Mouse (Mus musculus) heart, adult 2 months (tissue): ENCODE measurements around the gene Ccdc120. TPM values are rescaled to one million over a fixed set of nuclear protein-coding genes. Genes with fewer than 3 reads are reported as not detected.

ENCODE experiments used
- DNase-seq, 2 experiments: peaks; one replicate each; pipeline ENCODE4 v3.0.0; 2021
- H3K27ac ChIP-seq: fragments of 200-600 bp; 2 replicates; pipeline ENCODE4 v1.8.1; 2022
- H3K27me3 ChIP-seq: fragments of 200-500 bp; 2 replicates; pipeline ENCODE4 v1.6.1; 2012; ENCODE audit warnings: mild to moderate bottlenecking, low read length, inconsistent platforms, mixed read lengths; ENCODE audit not compliant: control insufficient read depth, insufficient read depth
- H3K36me3 ChIP-seq: fragments of 200-500 bp; 2 replicates; pipeline ENCODE4 v1.6.1; 2012; ENCODE audit warnings: low read length, inconsistent platforms; ENCODE audit not compliant: control insufficient read depth, insufficient read depth
- H3K4me1 ChIP-seq: fragments of 200-500 bp; 2 replicates; pipeline ENCODE4 v1.6.1; 2011; ENCODE audit warnings: low read length; ENCODE audit not compliant: control insufficient read depth, insufficient read depth
- H3K4me3 ChIP-seq: fragments of 200-600 bp; 2 replicates; pipeline ENCODE4 v1.8.1; 2022
- H3K79me2 ChIP-seq: fragments of 200-500 bp; replicated peaks from 2 replicates; pipeline ENCODE4 v1.6.1; 2012; ENCODE audit warnings: mild to moderate bottlenecking, inconsistent platforms, low read length, moderate library complexity, mixed read lengths; ENCODE audit not compliant: control insufficient read depth, insufficient read depth
- H3K9ac ChIP-seq: fragments of 200-500 bp; 2 replicates; pipeline ENCODE4 v1.6.1; 2012; ENCODE audit warnings: low read depth, mild to moderate bottlenecking, control low read depth, inconsistent platforms, low read length, mixed read lengths
- CTCF ChIP-seq: fragments of 200-600 bp; IDR thresholded peaks from 2 replicates; pipeline ENCODE4 v1.8.1; 2022; ENCODE audit warnings: antibody characterized with exemption, mild to moderate bottlenecking, moderate library complexity
- EP300 ChIP-seq: fragments of 200-500 bp; IDR thresholded peaks from 2 replicates; pipeline ENCODE4 v1.6.1; 2011; ENCODE audit warnings: low read depth, low read length, control low read depth; ENCODE audit not compliant: insufficient read depth
- POLR2A ChIP-seq: fragments of 200-500 bp; IDR thresholded peaks from 2 replicates; pipeline ENCODE4 v1.6.1; 2011; ENCODE audit warnings: mild to moderate bottlenecking, low read depth, low read length, control low read depth; ENCODE audit not compliant: insufficient read depth
- WGBS: fragments of 180-500 bp; shearing (Covaris S2); methylation state at CpG from one replicate; pipeline ENCODE4 v1.1.7; 2018; 5-methylcytosine and 5-hydroxymethylcytosine counted together
- intact Hi-C: fragments of 180-260 bp; cut with DNase I; formaldehyde crosslinking; loops from one replicate; pipeline ENCODE4 v1.15.1; 2025
- polyA plus RNA-seq: library from polyadenylated mRNA; depleted of rRNA; stranded (reverse); fragments of >200 nt; gene quantifications from 2 replicates; pipeline ENCODE4 v1.2.3, GENCODE M21; 2012; rRNA removed
- total RNA-seq, 2 experiments: library from RNA; stranded (reverse); gene quantifications; 2 replicates each; pipeline ENCODE4 v1.2.3; 2021

Gene Ccdc120
- total and polyA plus RNA-seq, 3 experiments: 0.32 to 2.8 (median 1.1) TPM

- intact Hi-C loops: loop anchor here (2.0 to 5.0 kb wide), 3 partner anchors 48 to 274 kb away; partner anchors contain the start of genes Cacna1f and Ccdc22
- H3K36me3 ChIP-seq: no peaks in the 10 kb centered on the region
- no peak overlapping the region for H3K4me3 ChIP-seq
- DNase-seq: no peak
- TF ChIP-seq CTCF (no peak), EP300 (no peak), POLR2A (no peak)
- WGBS: 37% methylated on average over 6 of the region's 6 CpGs
- no peak overlapping the region for H3K27ac ChIP-seq
- H3K27me3 ChIP-seq: no peaks in the 10 kb centered on the region
- H3K4me1 ChIP-seq: peaks cover 2% of the 10 kb centered on the region; the same call in 1 of the 2 replicates
- H3K79me2 ChIP-seq: no peaks in the 10 kb centered on the region; the same call in 1 of the 2 replicates
- peak overlapping the region; percentile 38; the same call in 1 of the 2 replicates for H3K9ac ChIP-seq
These were observed 54.2 kb downstream of the Ccdc120 start for GRCm38 (mm10) chrX:7696520-7696919.

- Histone ChIP-seq H3K79me2 (no peaks in the 10 kb centered on the region), H3K4me1 (no peaks in the 10 kb centered on the region; the same call in 1 of the 2 replicates), H3K9ac (no peak overlapping the region), H3K4me3 (no peak overlapping the region), H3K27me3 (no peaks in the 10 kb centered on the region), H3K36me3 (no peaks in the 10 kb centered on the region), H3K27ac (no peak overlapping the region)
- intact Hi-C loops: loop anchor here (5.0 kb wide), 1 partner anchor 221 kb away; no protein-coding TSS in a partner anchor
- no peak for DNase-seq
- TF ChIP-seq CTCF (peak; percentile 72), POLR2A (no peak)
- WGBS: 29% methylated on average over 4 of the region's 4 CpGs
These were observed 57.8 kb downstream of the Ccdc120 start for GRCm38 (mm10) chrX:7692862-7693261.

- Histone ChIP-seq H3K4me1 (no peaks in the 10 kb centered on the region; the same call in 1 of the 2 replicates), H3K4me3 (no peak overlapping the region), H3K27me3 (no peaks in the 10 kb centered on the region), H3K79me2 (no peaks in the 10 kb centered on the region), H3K9ac (no peak overlapping the region), H3K27ac (no peak overlapping the region), H3K36me3 (no peaks in the 10 kb centered on the region)
- TF ChIP-seq EP300 (no peak), POLR2A (no peak), CTCF (no peak)
- intact Hi-C loops: loop anchor here (5.0 kb wide), 1 partner anchor 218 kb away; no protein-coding TSS in a partner anchor
- DNase-seq: no peak
- 72% methylated on average over 3 of the region's 3 CpGs for WGBS
These were observed 60.2 kb downstream of the Ccdc120 start for GRCm38 (mm10) chrX:7690486-7690885.

- WGBS: 83% methylated on average over 2 of the region's 2 CpGs
- no peaks in the 10 kb centered on the region for H3K27me3 ChIP-seq
- TF ChIP-seq CTCF: no peak
- TF ChIP-seq EP300: no peak
- no peak for TF ChIP-seq POLR2A
- no peaks in the 10 kb centered on the region for H3K36me3 ChIP-seq
- no peak overlapping the region for H3K9ac ChIP-seq
- H3K4me3 ChIP-seq: no peak overlapping the region
- H3K79me2 ChIP-seq: no peaks in the 10 kb centered on the region
- H3K27ac ChIP-seq: no peak overlapping the region
- no peaks in the 10 kb centered on the region; the same call in 1 of the 2 replicates for H3K4me1 ChIP-seq
- no peak for DNase-seq
- intact Hi-C loops: no loop called here
These were observed 62.4 kb downstream of the Ccdc120 start for GRCm38 (mm10) chrX:7688321-7688720.

Other genes starting within 250 kb of the Ccdc120 start
- gene Foxp3, start 177.3 kb downstream of the Ccdc120 start, total RNA-seq: not detected
- gene Foxp3, start 177.3 kb downstream of the Ccdc120 start, polyA plus RNA-seq: not detected in 2 replicates
- 1 to 10 TPM; 2.6 to 3.0 TPM for gene Ppp1r3f, start 176.6 kb downstream of the Ccdc120 start, total RNA-seq
- 1.8 and 2.2 TPM in 2 replicates for gene Ppp1r3f, start 176.6 kb downstream of the Ccdc120 start, polyA plus RNA-seq
- 10 to 100 TPM; 11.4 to 12.1 TPM for gene Ccdc22, start 145.4 kb downstream of the Ccdc120 start, total RNA-seq
- 9.6 and 11.2 TPM in 2 replicates for gene Ccdc22, start 145.4 kb downstream of the Ccdc120 start, polyA plus RNA-seq
- gene Cacna1f, start 143.8 kb downstream of the Ccdc120 start, total RNA-seq: not detected
- gene Cacna1f, start 143.8 kb downstream of the Ccdc120 start, polyA plus RNA-seq: 0.02 TPM in 1 of 2 replicates, not detected in the other
- 1 to 10 TPM; 2.6 to 4.2 TPM for gene Syp, start 112.4 kb downstream of the Ccdc120 start, total RNA-seq
- gene Syp, start 112.4 kb downstream of the Ccdc120 start, polyA plus RNA-seq: 3.4 and 3.8 TPM in 2 replicates
- gene Prickle3, start 93.6 kb downstream of the Ccdc120 start, total RNA-seq: 10 to 100 TPM; 16.8 to 25.2 TPM
- 21.5 and 27.8 TPM in 2 replicates for gene Prickle3, start 93.6 kb downstream of the Ccdc120 start, polyA plus RNA-seq
- gene Plp2, start 79.5 kb downstream of the Ccdc120 start, total RNA-seq: 10 to 100 TPM; 40.3 to 56.3 TPM
- 118 and 159 TPM in 2 replicates for gene Plp2, start 79.5 kb downstream of the Ccdc120 start, polyA plus RNA-seq
- 10 to 100 TPM; 23.1 to 32.5 TPM for gene Magix, start 69.7 kb downstream of the Ccdc120 start, total RNA-seq
- 37.5 and 44.5 TPM in 2 replicates for gene Magix, start 69.7 kb downstream of the Ccdc120 start, polyA plus RNA-seq
- 10 to 100 TPM; 18.0 to 19.3 TPM for gene Gpkow, start 53.8 kb downstream of the Ccdc120 start, total RNA-seq
- 7.1 and 11.4 TPM in 2 replicates for gene Gpkow, start 53.8 kb downstream of the Ccdc120 start, polyA plus RNA-seq
- gene Wdr45, start 36.6 kb downstream of the Ccdc120 start, total RNA-seq: 10 to 100 TPM; 41.3 to 42.5 TPM
- 48.3 and 57.9 TPM in 2 replicates for gene Wdr45, start 36.6 kb downstream of the Ccdc120 start, polyA plus RNA-seq
- gene Gm45208, start 28.7 kb downstream of the Ccdc120 start, total RNA-seq: under 1 TPM in 1 of 2 experiments, not detected in 1; 0.94 TPM
- 0.21 TPM in 1 of 2 replicates, not detected in the other for gene Gm45208, start 28.7 kb downstream of the Ccdc120 start, polyA plus RNA-seq
- gene Praf2, start 22.5 kb downstream of the Ccdc120 start, total RNA-seq: 1 to 10 TPM; 6.1 to 6.7 TPM
- gene Praf2, start 22.5 kb downstream of the Ccdc120 start, polyA plus RNA-seq: 15.8 and 19.5 TPM in 2 replicates
- 10 to 100 TPM; 13.0 to 15.4 TPM for gene Tfe3, start 11.7 kb upstream of the Ccdc120 start, total RNA-seq
- 11.1 and 13.5 TPM in 2 replicates for gene Tfe3, start 11.7 kb upstream of the Ccdc120 start, polyA plus RNA-seq
- gene Gripap1, start 38.9 kb upstream of the Ccdc120 start, total RNA-seq: 10 to 100 TPM; 20.8 to 24.6 TPM
- gene Gripap1, start 38.9 kb upstream of the Ccdc120 start, polyA plus RNA-seq: 25.3 and 38.9 TPM in 2 replicates
- under 1 TPM; 0.21 to 0.27 TPM for gene Kcnd1, start 71.4 kb upstream of the Ccdc120 start, total RNA-seq
- gene Kcnd1, start 71.4 kb upstream of the Ccdc120 start, polyA plus RNA-seq: 0.59 and 1.2 TPM in 2 replicates
- gene Otud5, start 90.5 kb upstream of the Ccdc120 start, total RNA-seq: 10 to 100 TPM; 20.3 to 24.5 TPM
- gene Otud5, start 90.5 kb upstream of the Ccdc120 start, polyA plus RNA-seq: 16.6 and 19.1 TPM in 2 replicates
- gene Pim2, start 127.4 kb upstream of the Ccdc120 start, total RNA-seq: 1 to 10 TPM; 2.6 to 4.0 TPM
- 4.7 and 5.7 TPM in 2 replicates for gene Pim2, start 127.4 kb upstream of the Ccdc120 start, polyA plus RNA-seq
- 10 to 100 TPM; 14.8 to 15.0 TPM for gene Slc35a2, start 133.1 kb upstream of the Ccdc120 start, total RNA-seq
- gene Slc35a2, start 133.1 kb upstream of the Ccdc120 start, polyA plus RNA-seq: 25.2 and 31.9 TPM in 2 replicates
- 10 to 100 TPM; 20.4 to 25.1 TPM for gene Pqbp1, start 148.4 kb upstream of the Ccdc120 start, total RNA-seq
- 30.7 and 42.6 TPM in 2 replicates for gene Pqbp1, start 148.4 kb upstream of the Ccdc120 start, polyA plus RNA-seq
- gene Timm17b, start 148.5 kb upstream of the Ccdc120 start, total RNA-seq: 10 to 100 TPM; 43.4 to 45.0 TPM
- gene Timm17b, start 148.5 kb upstream of the Ccdc120 start, polyA plus RNA-seq: 40.2 and 45.1 TPM in 2 replicates
- not detected for gene Gm10491, start 156.9 kb upstream of the Ccdc120 start, total RNA-seq
- not detected in 2 replicates for gene Gm10491, start 156.9 kb upstream of the Ccdc120 start, polyA plus RNA-seq
- not detected for gene Gm10490, start 158.6 kb upstream of the Ccdc120 start, total RNA-seq
- not detected in 2 replicates for gene Gm10490, start 158.6 kb upstream of the Ccdc120 start, polyA plus RNA-seq
- under 1 TPM in 1 of 2 experiments, not detected in 1; 0.16 TPM for gene Pcsk1n, start 168.9 kb upstream of the Ccdc120 start, total RNA-seq
- gene Pcsk1n, start 168.9 kb upstream of the Ccdc120 start, polyA plus RNA-seq: 0.18 and 0.25 TPM in 2 replicates
- gene Eras, start 177.7 kb upstream of the Ccdc120 start, total RNA-seq: not detected
- not detected in 2 replicates for gene Eras, start 177.7 kb upstream of the Ccdc120 start, polyA plus RNA-seq
- gene Hdac6, start 197.0 kb upstream of the Ccdc120 start, total RNA-seq: 1 to 10 TPM; 7.9 to 9.6 TPM
- 14.8 and 19.8 TPM in 2 replicates for gene Hdac6, start 197.0 kb upstream of the Ccdc120 start, polyA plus RNA-seq
- under 1 TPM; 0.23 to 0.27 TPM for gene Gata1, start 227.2 kb upstream of the Ccdc120 start, total RNA-seq
- gene Gata1, start 227.2 kb upstream of the Ccdc120 start, polyA plus RNA-seq: 0.26 and 0.43 TPM in 2 replicates